Mouse (Mus musculus): ENCODE measurements at regions not wholly inside any gene's neighbourhood (a gene's known extent, or its start where the extent isn't known, plus 50 kb on each side); places are given as distances from the start of the nearest gene placed in this dataset.

- H3K4me3 ChIP-seq: no peak overlapping the region
- peak; percentile 47 for DNase-seq (ENCODE audit: low spot score)
- no peaks in the 10 kb centered on the region for H3K27me3 ChIP-seq (ENCODE audit: insufficient read depth, poor library complexity, severe bottlenecking)
- H3K9me3 ChIP-seq: no peaks in the 10 kb centered on the region
- H3K36me3 ChIP-seq: no peaks in the 10 kb centered on the region
- WGBS: 35% methylated on average over 14 of the region's 14 CpGs
- H3K4me1 ChIP-seq (replicated peaks): peaks cover 31% of the 10 kb centered on the region
- 0 out of 2 replicates have a peak overlapping the region, but pooled peaks have one; percentile 50 for H3K27ac ChIP-seq
Measured at GRCm38 (mm10) chr3:38357905-38358491, 126.6 kb downstream of the Ankrd50 start.

DNA sequence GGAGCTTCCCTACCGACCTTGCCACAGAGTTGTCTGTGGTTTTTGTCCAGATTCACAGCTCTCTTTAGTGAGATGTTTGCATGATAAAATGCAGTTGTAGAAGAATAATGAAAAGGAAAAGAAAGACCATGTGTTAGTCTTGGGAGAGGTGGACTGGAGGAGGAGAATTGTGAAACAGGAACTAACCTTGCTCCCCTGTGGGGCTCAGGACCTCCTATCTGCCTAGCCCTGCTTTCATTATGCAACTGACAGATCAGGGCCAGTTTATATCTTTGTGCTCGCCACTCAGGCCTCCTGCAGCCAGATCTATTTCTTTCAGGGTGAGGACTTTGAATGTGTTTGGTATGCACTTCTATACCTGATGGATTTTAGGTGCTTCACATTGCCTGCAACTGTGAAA lies 140.4 kb downstream of the Ankrd50 start:
- 32% methylated on average over 2 of the region's 2 CpGs for WGBS
- Histone ChIP-seq H3K9me3 (no peaks in the 10 kb centered on the region), H3K4me3 (no peak overlapping the region), H3K27me3 (ENCODE audit: insufficient read depth, poor library complexity, severe bottlenecking) (no peaks in the 10 kb centered on the region), H3K4me1 (replicated peaks) (no peaks in the 10 kb centered on the region), H3K27ac (no peak overlapping the region), H3K36me3 (no peaks in the 10 kb centered on the region)
- no peak for DNase-seq (ENCODE audit: low spot score)

DNA sequence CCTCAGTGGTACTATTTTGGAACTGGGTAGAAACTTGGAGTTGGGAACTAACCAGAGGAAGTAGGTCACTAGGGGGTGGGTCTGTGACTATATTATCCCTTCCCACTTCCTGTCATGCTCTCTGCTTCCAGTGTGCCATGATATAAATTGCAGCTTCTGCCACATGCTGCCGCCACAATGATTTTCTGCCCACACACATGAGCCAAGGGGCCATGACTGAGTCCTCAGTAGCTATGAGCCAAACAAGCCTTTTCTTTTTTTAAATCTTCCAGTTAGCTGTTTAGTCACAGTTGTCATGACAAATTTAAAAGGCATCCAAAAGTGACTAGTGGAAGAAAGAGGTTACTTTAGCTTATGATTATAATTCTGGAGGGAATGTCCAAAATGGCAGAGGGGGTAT lies 143.0 kb downstream of the Ankrd50 start:
- no peak for DNase-seq (ENCODE audit: low spot score)

DNA sequence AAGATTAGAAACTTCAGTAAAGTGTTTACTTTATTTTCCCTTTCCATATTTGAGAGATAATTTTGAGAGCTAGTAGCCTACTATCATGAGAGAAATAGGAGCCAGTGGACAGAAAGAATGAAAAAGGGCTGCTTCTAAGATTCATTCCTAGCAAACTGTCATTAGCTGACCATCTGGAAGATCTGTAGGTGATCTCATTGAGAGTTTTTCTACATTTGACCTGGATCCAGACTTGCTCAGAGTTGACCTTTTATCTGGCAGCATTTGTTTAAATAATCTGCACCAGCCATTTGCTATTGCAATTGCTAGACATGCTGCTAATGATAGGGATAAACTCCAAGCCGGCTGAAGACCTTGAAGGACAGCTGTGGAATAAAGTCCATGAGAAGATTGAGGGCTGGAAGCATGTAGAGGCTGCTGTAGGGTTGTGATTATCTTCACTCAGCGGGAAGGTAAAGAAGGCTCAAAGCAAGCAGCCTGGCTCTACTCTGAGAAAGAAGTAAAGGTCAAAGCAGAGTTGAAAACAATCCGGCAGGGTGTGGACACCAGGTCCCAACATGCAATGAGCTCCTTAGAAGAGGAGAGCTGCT lies 151.2 kb downstream of the Ankrd50 start:
- no peak for DNase-seq (ENCODE audit: low spot score)

More for the DNA sequence above, 143.0 kb downstream of the Ankrd50 start:
- 94% methylated on average over 1 of the region's 1 CpGs for WGBS
- no peaks in the 10 kb centered on the region for H3K9me3 ChIP-seq
- H3K4me1 ChIP-seq (replicated peaks): 0 out of 2 replicates have a peak, but pooled peaks cover 2% of the 10 kb centered on the region
- H3K4me3 ChIP-seq: no peak overlapping the region
- H3K27me3 ChIP-seq (ENCODE audit: insufficient read depth, poor library complexity, severe bottlenecking): no peaks in the 10 kb centered on the region
- no peak overlapping the region for H3K27ac ChIP-seq
- H3K36me3 ChIP-seq: no peaks in the 10 kb centered on the region

DNA sequence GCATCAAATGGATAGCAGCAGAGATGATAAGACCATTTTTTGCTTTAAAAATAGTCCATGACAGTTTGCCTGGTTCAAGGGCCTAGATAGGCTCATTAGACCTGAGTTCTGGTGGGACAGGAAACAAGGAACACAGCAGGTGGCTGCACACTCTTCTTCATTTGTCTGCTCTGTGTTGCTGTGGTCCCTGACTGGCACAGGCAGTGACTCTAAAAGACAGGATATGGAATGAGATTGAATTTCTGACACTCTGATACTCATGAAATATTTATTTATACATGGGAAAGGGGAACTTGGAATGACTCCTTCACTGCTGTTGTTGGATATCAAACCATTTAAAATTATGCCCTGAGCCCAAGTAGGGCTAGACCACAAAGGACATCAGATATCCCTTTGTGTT lies 153.5 kb downstream of the Ankrd50 start:
- no peaks in the 10 kb centered on the region for H3K36me3 ChIP-seq
- no peak for DNase-seq (ENCODE audit: low spot score)
- H3K4me1 ChIP-seq (replicated peaks): no peaks in the 10 kb centered on the region
- no peaks in the 10 kb centered on the region for H3K9me3 ChIP-seq
- no peak overlapping the region for H3K4me3 ChIP-seq
- no peaks in the 10 kb centered on the region for H3K27me3 ChIP-seq (ENCODE audit: insufficient read depth, poor library complexity, severe bottlenecking)
- H3K27ac ChIP-seq: no peak overlapping the region

More for the DNA sequence above, 151.2 kb downstream of the Ankrd50 start:
- no peaks in the 10 kb centered on the region for H3K9me3 ChIP-seq
- H3K27ac ChIP-seq: no peak overlapping the region
- no peaks in the 10 kb centered on the region for H3K36me3 ChIP-seq
- 81% methylated on average over 3 of the region's 3 CpGs for WGBS
- H3K4me1 ChIP-seq (replicated peaks): 0 out of 2 replicates have a peak, but pooled peaks cover 3% of the 10 kb centered on the region
- H3K4me3 ChIP-seq: no peak overlapping the region
- H3K27me3 ChIP-seq (ENCODE audit: insufficient read depth, poor library complexity, severe bottlenecking): no peaks in the 10 kb centered on the region

- Histone ChIP-seq H3K27me3 (ENCODE audit: insufficient read depth, poor library complexity, severe bottlenecking) (no peaks in the 10 kb centered on the region), H3K9me3 (no peaks in the 10 kb centered on the region), H3K36me3 (no peaks in the 10 kb centered on the region), H3K4me3 (no peak overlapping the region), H3K27ac (no peak overlapping the region), H3K4me1 (replicated peaks) (peaks cover 8% of the 10 kb centered on the region)
- DNase-seq (ENCODE audit: low spot score): no peak
- 86% methylated on average over 2 of the region's 2 CpGs for WGBS
Measured at GRCm38 (mm10) chr3:38327286-38327685, 157.4 kb downstream of the Ankrd50 start.

GRCm38 (mm10) chr3:38326211-38326610 lies 158.4 kb downstream of the Ankrd50 start:
- Histone ChIP-seq H3K9me3 (no peaks in the 10 kb centered on the region), H3K4me1 (replicated peaks) (peaks cover 10% of the 10 kb centered on the region), H3K4me3 (no peak overlapping the region), H3K36me3 (no peaks in the 10 kb centered on the region), H3K27ac (no peak overlapping the region), H3K27me3 (ENCODE audit: insufficient read depth, poor library complexity, severe bottlenecking) (no peaks in the 10 kb centered on the region)
- no peak for DNase-seq (ENCODE audit: low spot score)

DNA sequence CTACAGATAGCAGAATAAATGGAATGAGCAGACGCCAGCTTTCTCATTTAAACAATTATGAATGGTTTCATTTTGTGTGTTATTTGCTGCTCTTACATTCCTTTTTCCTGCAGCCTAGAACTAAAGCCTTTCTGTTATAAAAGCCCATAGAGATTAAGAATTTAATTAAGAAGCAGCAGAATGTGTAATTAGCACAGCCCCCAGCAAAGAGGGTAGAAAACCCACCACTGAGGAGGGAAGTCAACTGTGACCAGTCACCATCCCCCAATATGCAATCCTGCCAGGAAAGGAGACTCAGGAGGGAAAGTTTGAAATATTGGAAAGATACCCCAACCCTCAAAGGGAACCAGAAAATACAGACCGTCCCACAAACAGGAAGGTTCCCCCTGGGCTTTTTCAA lies 160.0 kb downstream of the Ankrd50 start:
- DNase-seq (ENCODE audit: low spot score): no peak
- Histone ChIP-seq H3K36me3 (no peaks in the 10 kb centered on the region), H3K4me3 (no peak overlapping the region), H3K27me3 (ENCODE audit: insufficient read depth, poor library complexity, severe bottlenecking) (no peaks in the 10 kb centered on the region), H3K9me3 (no peaks in the 10 kb centered on the region), H3K4me1 (replicated peaks) (peaks cover 10% of the 10 kb centered on the region), H3K27ac (no peak overlapping the region)
- 71% methylated on average over 2 of the region's 2 CpGs for whole genome bisulfite sequencing

DNA sequence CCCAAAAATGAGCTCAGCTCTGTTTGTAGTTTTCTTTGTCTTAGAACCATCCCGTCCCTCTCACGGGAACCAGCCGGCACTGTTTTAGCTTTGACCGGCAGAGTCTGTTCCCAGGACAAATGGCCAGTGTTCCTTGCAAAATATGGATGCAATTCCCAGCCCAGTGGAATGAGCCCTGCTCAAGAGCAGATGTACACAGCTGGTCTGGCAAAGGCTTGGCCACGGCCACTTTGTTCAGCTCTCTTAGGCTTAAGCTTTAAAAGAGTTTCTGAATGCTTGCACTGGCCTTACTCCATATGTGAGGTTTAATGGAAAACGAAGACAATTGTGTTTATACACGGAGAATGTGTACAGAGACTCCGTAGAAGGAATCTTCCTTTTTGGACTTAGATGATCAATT lies 162.2 kb downstream of the Ankrd50 start:
- peak; percentile 30 for DNase-seq (ENCODE audit: low spot score)
- Histone ChIP-seq H3K4me3 (no peak overlapping the region), H3K36me3 (no peaks in the 10 kb centered on the region), H3K9me3 (no peaks in the 10 kb centered on the region), H3K27me3 (ENCODE audit: insufficient read depth, poor library complexity, severe bottlenecking) (no peaks in the 10 kb centered on the region), H3K4me1 (replicated peaks) (peaks cover 10% of the 10 kb centered on the region), H3K27ac (peak overlapping the region; percentile 4; the same call in 1 of the 2 replicates)
- WGBS: 57% methylated on average over 8 of the region's 8 CpGs

DNA sequence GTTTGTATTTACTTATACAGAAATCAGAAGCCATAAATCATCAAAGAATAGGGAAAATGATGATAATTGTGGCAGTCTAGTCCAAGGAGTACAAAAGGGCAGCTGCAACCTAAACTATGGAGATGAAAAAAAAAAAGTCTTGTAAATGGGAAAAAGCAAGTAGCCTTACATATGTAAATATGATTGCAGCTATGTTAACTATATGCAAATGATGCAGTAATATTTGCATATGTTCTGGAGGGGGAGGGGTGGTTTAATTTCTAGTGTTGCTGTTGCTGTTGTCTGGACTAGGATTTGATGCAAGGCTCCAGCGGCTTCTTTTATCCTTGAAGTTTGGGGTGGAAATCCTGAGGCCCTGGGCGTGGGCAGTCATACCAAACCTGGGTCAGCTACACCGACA lies 163.0 kb downstream of the Ankrd50 start:
- Histone ChIP-seq H3K4me3 (no peak overlapping the region), H3K9me3 (no peaks in the 10 kb centered on the region), H3K27ac (no peak overlapping the region), H3K4me1 (replicated peaks) (peaks cover 15% of the 10 kb centered on the region), H3K36me3 (no peaks in the 10 kb centered on the region), H3K27me3 (ENCODE audit: insufficient read depth, poor library complexity, severe bottlenecking) (no peaks in the 10 kb centered on the region)
- WGBS: 86% methylated on average over 3 of the region's 3 CpGs
- DNase-seq (ENCODE audit: low spot score): no peak

- H3K4me3 ChIP-seq: no peak overlapping the region
- no peak overlapping the region for H3K27ac ChIP-seq
- no peak for DNase-seq (ENCODE audit: low spot score)
- H3K9me3 ChIP-seq: no peaks in the 10 kb centered on the region
- H3K4me1 ChIP-seq (replicated peaks): peaks cover 15% of the 10 kb centered on the region
- no peaks in the 10 kb centered on the region for H3K36me3 ChIP-seq
- whole genome bisulfite sequencing: 85% methylated on average over 6 of the region's 6 CpGs
- no peaks in the 10 kb centered on the region for H3K27me3 ChIP-seq (ENCODE audit: insufficient read depth, poor library complexity, severe bottlenecking)
Measured at GRCm38 (mm10) chr3:38320998-38321397, 163.6 kb downstream of the Ankrd50 start.

DNA sequence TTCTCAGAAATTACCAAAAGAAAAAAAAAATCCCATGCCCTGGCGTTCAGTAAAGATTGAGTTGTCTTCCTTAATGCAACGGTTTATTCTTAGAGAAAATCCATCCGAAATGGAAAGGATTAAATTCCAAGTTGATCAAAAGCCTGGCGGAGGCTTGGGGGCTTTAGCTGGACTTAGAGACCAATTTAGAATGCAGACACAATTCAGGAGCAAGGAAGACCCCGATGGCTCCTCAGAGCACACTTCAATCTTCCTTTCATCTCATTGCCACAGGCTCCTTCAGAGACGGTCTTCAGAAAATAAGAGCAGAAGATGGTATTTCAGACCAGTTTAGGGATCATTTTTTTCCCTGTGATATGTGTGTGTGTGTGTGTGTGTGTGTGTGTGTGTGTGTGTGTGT lies 171.8 kb downstream of the Ankrd50 start:
- H3K4me1 ChIP-seq (replicated peaks): 0 out of 2 replicates have a peak, but pooled peaks cover 13% of the 10 kb centered on the region
- 82% methylated on average over 6 of the region's 6 CpGs for WGBS
- H3K36me3 ChIP-seq: no peaks in the 10 kb centered on the region
- no peaks in the 10 kb centered on the region for H3K27me3 ChIP-seq (ENCODE audit: insufficient read depth, poor library complexity, severe bottlenecking)
- H3K27ac ChIP-seq: no peak overlapping the region
- DNase-seq (ENCODE audit: low spot score): no peak
- H3K4me3 ChIP-seq: no peak overlapping the region
- no peaks in the 10 kb centered on the region for H3K9me3 ChIP-seq

- 76% methylated on average over 3 of the region's 3 CpGs for WGBS
- no peak overlapping the region for H3K27ac ChIP-seq
- no peak for DNase-seq (ENCODE audit: low spot score)
Measured at GRCm38 (mm10) chr3:38312121-38312520, 172.5 kb downstream of the Ankrd50 start.

More at GRCm38 (mm10) chr3:38312121-38312520, 172.5 kb downstream of the Ankrd50 start:
- 0 out of 2 replicates have a peak, but pooled peaks cover 11% of the 10 kb centered on the region for H3K4me1 ChIP-seq (replicated peaks)
- no peaks in the 10 kb centered on the region for H3K36me3 ChIP-seq
- H3K27me3 ChIP-seq (ENCODE audit: insufficient read depth, poor library complexity, severe bottlenecking): no peaks in the 10 kb centered on the region
- H3K4me3 ChIP-seq: no peak overlapping the region
- H3K9me3 ChIP-seq: no peaks in the 10 kb centered on the region
